Mouse (Mus musculus) testis, adult 2 months (tissue): ENCODE measurements around the gene Zmiz2. TPM values are rescaled to one million over a fixed set of nuclear protein-coding genes. Genes with fewer than 3 reads are reported as not detected.
A peak's percentile ranks its signal among the peaks of the same experiment; 100 is the strongest.

ENCODE experiments used
- H3K27ac ChIP-seq: fragments of 200-500 bp; 2 replicates; pipeline ENCODE4 v1.5.1; 2012; ENCODE audit warnings: low read depth, low read length; ENCODE audit not compliant: control insufficient read depth, insufficient read depth
- H3K27me3 ChIP-seq: fragments of 200-500 bp; 2 replicates; pipeline ENCODE4 v1.6.1; 2012; ENCODE audit warnings: mild to moderate bottlenecking, low read length, moderate library complexity; ENCODE audit not compliant: control insufficient read depth, insufficient read depth
- H3K36me3 ChIP-seq: fragments of 200-500 bp; 2 replicates; pipeline ENCODE4 v1.6.1; 2012; ENCODE audit warnings: mild to moderate bottlenecking, low read length; ENCODE audit not compliant: control insufficient read depth, insufficient read depth
- H3K4me1 ChIP-seq: fragments of 200-500 bp; 2 replicates; pipeline ENCODE4 v1.6.1; 2012; ENCODE audit warnings: low read length; ENCODE audit not compliant: control insufficient read depth, insufficient read depth
- H3K4me3 ChIP-seq: fragments of 200-500 bp; 2 replicates; pipeline ENCODE4 v1.5.1; 2012; ENCODE audit warnings: low read depth, mild to moderate bottlenecking, low read length, moderate library complexity, mixed read lengths; ENCODE audit not compliant: control insufficient read depth
- CTCF ChIP-seq: fragments of 200-500 bp; IDR thresholded peaks from 2 replicates; pipeline ENCODE4 v1.5.1; 2012; ENCODE audit warnings: low read depth, mild to moderate bottlenecking, inconsistent platforms, low read length, moderate library complexity; ENCODE audit not compliant: control insufficient read depth, insufficient read depth, insufficient replicate concordance
- POLR2A ChIP-seq: fragments of 200-500 bp; IDR thresholded peaks from 2 replicates; pipeline ENCODE4 v1.6.1; 2012; ENCODE audit warnings: low read depth, mild to moderate bottlenecking, inconsistent platforms, low read length, moderate library complexity; ENCODE audit not compliant: control insufficient read depth
- polyA plus RNA-seq: library from polyadenylated mRNA; depleted of rRNA; stranded (reverse); fragments of >200 nt; gene quantifications from 2 replicates; pipeline ENCODE4 v1.2.3, GENCODE M21; 2012

Gene Zmiz2
- polyA plus RNA-seq, 1 experiment, result 160 TPM

GRCm38 (mm10) chr11:6436442-6436841 lies 47.6 kb downstream of the Zmiz2 start:
- H3K4me3 ChIP-seq, result no peak overlapping the region
- no peaks in the 10 kb centered on the region for H3K27me3 ChIP-seq
- H3K36me3 ChIP-seq, result peaks cover 3% of the 10 kb centered on the region
- no peak overlapping the region for H3K27ac ChIP-seq
- H3K4me1 ChIP-seq, result no peaks in the 10 kb centered on the region
- TF ChIP-seq POLR2A (no peak), CTCF (peak; percentile 57; the same call in 1 of the 2 replicates)

- no peaks in the 10 kb centered on the region for H3K27me3 ChIP-seq
- peaks cover under 1% of the 10 kb centered on the region; the same call in 1 of the 2 replicates for H3K4me1 ChIP-seq
- no peak for TF ChIP-seq CTCF
- TF ChIP-seq POLR2A, result no peak
- H3K36me3 ChIP-seq, result peaks cover 3% of the 10 kb centered on the region
- H3K4me3 ChIP-seq, result no peak overlapping the region
- no peak overlapping the region for H3K27ac ChIP-seq
Observed at GRCm38 (mm10) chr11:6437667-6438066, 48.8 kb downstream of the Zmiz2 start.

- Histone ChIP-seq H3K4me1 (peaks cover 4% of the 10 kb centered on the region; the same call in 1 of the 2 replicates), H3K4me3 (no peak overlapping the region), H3K27me3 (no peaks in the 10 kb centered on the region), H3K36me3 (peaks cover 3% of the 10 kb centered on the region; the same call in 1 of the 2 replicates), H3K27ac (no peak overlapping the region)
- no peak for TF ChIP-seq CTCF
- no peak for TF ChIP-seq POLR2A
Observed at GRCm38 (mm10) chr11:6440171-6440570, 51.3 kb downstream of the Zmiz2 start.

- no peak for TF ChIP-seq POLR2A
- no peak for TF ChIP-seq CTCF
- no peak overlapping the region for H3K4me3 ChIP-seq
- no peaks in the 10 kb centered on the region for H3K27me3 ChIP-seq
- H3K4me1 ChIP-seq, result peaks cover 4% of the 10 kb centered on the region; the same call in 1 of the 2 replicates
- peaks cover 2% of the 10 kb centered on the region; the same call in 1 of the 2 replicates for H3K36me3 ChIP-seq
- no peak overlapping the region for H3K27ac ChIP-seq
Observed at GRCm38 (mm10) chr11:6442566-6442965, 53.7 kb downstream of the Zmiz2 start.

- H3K36me3 ChIP-seq, result no peaks in the 10 kb centered on the region; the same call in 1 of the 2 replicates
Observed at GRCm38 (mm10) chr11:6443102-6443501, 54.2 kb downstream of the Zmiz2 start.

GRCm38 (mm10) chr11:6443727-6444076 lies 54.8 kb downstream of the Zmiz2 start:
- H3K36me3 ChIP-seq, result no peaks in the 10 kb centered on the region; the same call in 1 of the 2 replicates
- H3K4me1 ChIP-seq, result peaks cover 4% of the 10 kb centered on the region; the same call in 1 of the 2 replicates
- peak overlapping the region; percentile 91 for H3K27ac ChIP-seq
- H3K27me3 ChIP-seq, result no peaks in the 10 kb centered on the region
- no peak for TF ChIP-seq CTCF
- TF ChIP-seq POLR2A, result no peak; the same call in 1 of the 2 replicates
- H3K4me3 ChIP-seq, result peak overlapping the region; percentile 94

More at GRCm38 (mm10) chr11:6443102-6443501, 54.2 kb downstream of the Zmiz2 start:
- H3K4me1 ChIP-seq, result peaks cover 4% of the 10 kb centered on the region; the same call in 1 of the 2 replicates
- TF ChIP-seq POLR2A (no peak), CTCF (no peak)
- no peaks in the 10 kb centered on the region for H3K27me3 ChIP-seq
- peak overlapping the region; percentile 65; the same call in 1 of the 2 replicates for H3K27ac ChIP-seq
- peak overlapping the region; percentile 94; the same call in 1 of the 2 replicates for H3K4me3 ChIP-seq

GRCm38 (mm10) chr11:6444077-6444853 lies 55.4 kb downstream of the Zmiz2 start, which contains the start of gene H2afv:
H2afv (minus strand) TSS chr11:6444443.
- TF ChIP-seq POLR2A (peak; percentile 40; the same call in 1 of the 2 replicates), CTCF (no peak)
- Histone ChIP-seq H3K36me3 (no peaks in the 10 kb centered on the region; the same call in 1 of the 2 replicates), H3K27ac (peak within 1 kb of the TSS; percentile 91), H3K4me3 (peak within 1 kb of the TSS; percentile 94), H3K4me1 (peaks cover 4% of the 10 kb centered on the region; the same call in 1 of the 2 replicates), H3K27me3 (no peaks in the 10 kb centered on the region)
